Mouse (Mus musculus): ENCODE measurements around the gene Papss2.

- no peak for TF ChIP-seq EP300 (IDR thresholded peaks at IDR 0.05)
- TF ChIP-seq CTCF (IDR thresholded peaks at IDR 0.05): no peak
Observed at GRCm38 (mm10) chr19:32569725-32570124, 25.9 kb upstream of the Papss2 start.
